Mouse (Mus musculus) midbrain, postnatal 0 days (tissue): ENCODE measurements around the gene Rhod. TPM values are rescaled to one million over a fixed set of nuclear protein-coding genes. Genes with fewer than 3 reads are reported as not detected.

Experiments
- ATAC-seq: fragments of 200-750 bp; cut with Nextera tagmentation; 2 replicates; pipeline ENCODE4 v1.8.0; 2017; ENCODE audit warnings: moderate number of reproducible peaks, mild to moderate bottlenecking, moderate TSS enrichment, moderate library complexity; ENCODE audit not compliant: low FRiP score
- DNase-seq: peaks from one replicate; pipeline ENCODE4 v3.0.0-alpha.2; 2015; ENCODE audit warnings: low spot score
- H3K27ac ChIP-seq: fragments of 300-500 bp; sonication (generic); 2 replicates; pipeline ENCODE4 v1.5.1; 2014; ENCODE audit warnings: low read depth, mild to moderate bottlenecking, low read length, mixed read lengths
- H3K27me3 ChIP-seq: fragments of 300-500 bp; sonication (generic); 2 replicates; pipeline ENCODE4 v1.6.1; 2014; ENCODE audit warnings: low read length, control low read depth, mixed read lengths; ENCODE audit not compliant: insufficient read depth
- H3K36me3 ChIP-seq: fragments of 300-500 bp; sonication (generic); 2 replicates; pipeline ENCODE4 v1.6.1; 2014; ENCODE audit warnings: low read length, control low read depth, mixed read lengths; ENCODE audit not compliant: insufficient read depth
- H3K4me1 ChIP-seq: fragments of 300-500 bp; sonication (generic); 2 replicates; pipeline ENCODE4 v1.6.1; 2014; ENCODE audit warnings: mild to moderate bottlenecking, control low read depth, antibody characterized with exemption, low read length, mixed read lengths; ENCODE audit not compliant: insufficient read depth
- H3K4me2 ChIP-seq: fragments of 300-500 bp; sonication (generic); 2 replicates; pipeline ENCODE4 v1.6.1; 2014; ENCODE audit warnings: low read depth, mild to moderate bottlenecking, low read length, mixed read lengths; ENCODE audit not compliant: poor library complexity, severe bottlenecking
- H3K4me3 ChIP-seq: fragments of 300-500 bp; sonication (generic); 2 replicates; pipeline ENCODE4 v1.5.1; 2014; ENCODE audit warnings: low read depth, mild to moderate bottlenecking, low read length, moderate library complexity
- H3K9ac ChIP-seq: fragments of 300-500 bp; sonication (generic); replicated peaks from 2 replicates; pipeline ENCODE4 v1.6.1; 2014; ENCODE audit warnings: mild to moderate bottlenecking, low read length, moderate library complexity, mixed read lengths; ENCODE audit not compliant: poor library complexity, severe bottlenecking
- H3K9me3 ChIP-seq: fragments of 300-500 bp; sonication (generic); 2 replicates; pipeline ENCODE4 v1.6.1; 2016; ENCODE audit warnings: low read length, control low read depth
- CTCF ChIP-seq: IDR thresholded peaks from 2 replicates; pipeline ENCODE4 v1.5.1; 2016; ENCODE audit warnings: antibody characterized with exemption, mild to moderate bottlenecking
- WGBS: fragments of 180-500 bp; shearing (Covaris S2); extraction: QIAGEN DNeasy Blood & Tissue Kit; methylation state at CpG from one replicate; pipeline ENCODE4 v1.1.7; 2014; 5-methylcytosine and 5-hydroxymethylcytosine counted together
- polyA plus RNA-seq: library from polyadenylated mRNA; unstranded; fragments of >200 nt; fragmentation: Nextera tagmentation; extraction: Ambion mirVana; gene quantifications from 2 replicates; pipeline ENCODE4 v1.2.1, GENCODE M21; 2015
- total RNA-seq: library from RNA; depleted of rRNA; stranded (reverse); fragments of >200 nt; gene quantifications from 2 replicates; pipeline ENCODE4 v1.2.3, GENCODE M21; 2014

Rhod gene
- total and polyA plus RNA-seq, 2 experiments from 2014 or later = 2.7 to 6.2 TPM

- ATAC-seq (no peak), DNase-seq (no peak)
- 70% methylated on average over 3 of the region's 3 CpGs for WGBS
- H3K9me3 ChIP-seq = no peaks in the 10 kb centered on the region
- H3K4me3 ChIP-seq = no peak overlapping the region
- H3K27ac ChIP-seq = no peak overlapping the region
- H3K4me2 ChIP-seq = no peak overlapping the region
- no peak overlapping the region for H3K9ac ChIP-seq
- no peaks in the 10 kb centered on the region for H3K27me3 ChIP-seq
- no peaks in the 10 kb centered on the region for H3K4me1 ChIP-seq
- no peak for TF ChIP-seq CTCF
- no peaks in the 10 kb centered on the region for H3K36me3 ChIP-seq
Measured at GRCm38 (mm10) chr19:4423021-4423420, 16.2 kb downstream of the Rhod start.

- Histone ChIP-seq H3K27ac (no peak overlapping the region), H3K4me2 (no peak overlapping the region), H3K9me3 (no peaks in the 10 kb centered on the region), H3K4me3 (no peak overlapping the region), H3K27me3 (no peaks in the 10 kb centered on the region), H3K36me3 (no peaks in the 10 kb centered on the region), H3K4me1 (no peaks in the 10 kb centered on the region), H3K9ac (no peak overlapping the region)
- TF ChIP-seq CTCF = no peak
- DNase-seq (no peak), ATAC-seq (no peak)
- WGBS = 90% methylated on average over 3 of the region's 3 CpGs
Measured at GRCm38 (mm10) chr19:4422581-4422980, 16.7 kb downstream of the Rhod start.

- Histone ChIP-seq H3K4me1 (no peaks in the 10 kb centered on the region), H3K9me3 (no peaks in the 10 kb centered on the region), H3K9ac (no peak overlapping the region), H3K4me2 (no peak overlapping the region), H3K4me3 (no peak overlapping the region), H3K27me3 (no peaks in the 10 kb centered on the region), H3K36me3 (no peaks in the 10 kb centered on the region), H3K27ac (no peak overlapping the region)
- no peak for TF ChIP-seq CTCF
- DNase-seq = peak; percentile 56
- no peak for ATAC-seq
- 91% methylated on average over 8 of the region's 8 CpGs for WGBS
Measured at GRCm38 (mm10) chr19:4420153-4420910, 18.9 kb downstream of the Rhod start.

GRCm38 (mm10) chr19:4419711-4420110 is 19.5 kb downstream of the Rhod start:
- no peak overlapping the region for H3K4me3 ChIP-seq
- H3K9ac ChIP-seq = no peak overlapping the region
- 95% methylated on average over 5 of the region's 5 CpGs for WGBS
- TF ChIP-seq CTCF = no peak
- no peak overlapping the region for H3K27ac ChIP-seq
- no peaks in the 10 kb centered on the region for H3K36me3 ChIP-seq
- no peak for ATAC-seq
- H3K27me3 ChIP-seq = no peaks in the 10 kb centered on the region
- no peaks in the 10 kb centered on the region for H3K9me3 ChIP-seq
- H3K4me2 ChIP-seq = no peak overlapping the region
- no peak for DNase-seq
- no peaks in the 10 kb centered on the region for H3K4me1 ChIP-seq

GRCm38 (mm10) chr19:4417713-4418112 is 21.5 kb downstream of the Rhod start:
- Histone ChIP-seq H3K4me1 (no peaks in the 10 kb centered on the region), H3K9me3 (no peaks in the 10 kb centered on the region), H3K4me2 (no peak overlapping the region), H3K9ac (no peak overlapping the region), H3K27ac (no peak overlapping the region), H3K27me3 (no peaks in the 10 kb centered on the region), H3K36me3 (no peaks in the 10 kb centered on the region), H3K4me3 (no peak overlapping the region)
- TF ChIP-seq CTCF = no peak
- DNase-seq (no peak), ATAC-seq (no peak)

GRCm38 (mm10) chr19:4417183-4417582 is 22.0 kb downstream of the Rhod start:
- no peak overlapping the region for H3K27ac ChIP-seq
- H3K4me2 ChIP-seq = no peak overlapping the region
- H3K4me3 ChIP-seq = no peak overlapping the region
- DNase-seq (peak; percentile 43), ATAC-seq (no peak)
- no peaks in the 10 kb centered on the region for H3K9me3 ChIP-seq
- H3K27me3 ChIP-seq = no peaks in the 10 kb centered on the region
- no peaks in the 10 kb centered on the region for H3K36me3 ChIP-seq
- 0% methylated on average over 1 of the region's 1 CpGs for whole genome bisulfite sequencing
- H3K4me1 ChIP-seq = no peaks in the 10 kb centered on the region
- TF ChIP-seq CTCF = peak; percentile 69
- no peak overlapping the region for H3K9ac ChIP-seq
